Mouse (Mus musculus): ENCODE results near the gene Sik3.

The Sik3 gene

DNA sequence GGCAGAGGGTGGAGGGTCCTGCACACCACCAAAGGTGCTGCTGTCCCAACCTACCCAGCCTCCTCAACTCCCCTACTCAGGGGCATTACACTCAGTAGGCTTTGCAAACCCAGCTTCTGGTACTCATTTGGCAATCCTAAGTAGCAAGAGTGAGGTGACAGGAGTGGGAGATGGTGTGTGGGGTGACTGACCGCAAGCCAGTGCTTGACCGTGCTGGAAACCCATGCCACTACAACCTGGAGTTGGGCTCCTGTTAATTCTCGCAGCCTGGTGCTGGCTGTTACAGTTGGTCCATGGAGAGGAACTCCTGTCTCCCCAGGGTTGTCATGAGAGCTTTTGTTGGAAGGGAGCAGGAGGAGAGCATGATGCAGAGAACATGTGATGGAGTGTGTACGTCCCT lies 258.2 kb downstream of the Sik3 start:
- no peak for DNase-seq (ENCODE audit: low read depth, low spot score)

DNA sequence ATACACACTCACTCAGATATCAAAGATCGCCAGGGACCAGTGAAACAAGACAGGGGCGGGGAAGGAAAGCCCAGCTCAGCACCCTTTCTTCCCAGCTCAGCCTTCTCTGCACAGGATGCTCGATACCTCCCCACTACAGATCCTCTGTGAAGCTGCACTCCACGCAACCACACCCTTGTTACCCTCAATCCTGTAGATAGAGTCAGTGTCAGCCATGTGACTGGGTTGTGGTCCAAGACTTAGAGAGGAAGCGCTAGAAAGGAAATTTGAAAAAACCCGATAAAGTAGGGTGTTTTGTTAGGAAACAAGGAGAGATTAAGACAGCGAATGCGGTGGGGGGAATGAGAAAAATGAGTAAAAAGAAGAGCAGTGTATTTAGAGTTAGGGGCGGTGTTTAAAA lies 259.4 kb downstream of the Sik3 start:
- no peak for DNase-seq (ENCODE audit: low read depth, low spot score)

DNA sequence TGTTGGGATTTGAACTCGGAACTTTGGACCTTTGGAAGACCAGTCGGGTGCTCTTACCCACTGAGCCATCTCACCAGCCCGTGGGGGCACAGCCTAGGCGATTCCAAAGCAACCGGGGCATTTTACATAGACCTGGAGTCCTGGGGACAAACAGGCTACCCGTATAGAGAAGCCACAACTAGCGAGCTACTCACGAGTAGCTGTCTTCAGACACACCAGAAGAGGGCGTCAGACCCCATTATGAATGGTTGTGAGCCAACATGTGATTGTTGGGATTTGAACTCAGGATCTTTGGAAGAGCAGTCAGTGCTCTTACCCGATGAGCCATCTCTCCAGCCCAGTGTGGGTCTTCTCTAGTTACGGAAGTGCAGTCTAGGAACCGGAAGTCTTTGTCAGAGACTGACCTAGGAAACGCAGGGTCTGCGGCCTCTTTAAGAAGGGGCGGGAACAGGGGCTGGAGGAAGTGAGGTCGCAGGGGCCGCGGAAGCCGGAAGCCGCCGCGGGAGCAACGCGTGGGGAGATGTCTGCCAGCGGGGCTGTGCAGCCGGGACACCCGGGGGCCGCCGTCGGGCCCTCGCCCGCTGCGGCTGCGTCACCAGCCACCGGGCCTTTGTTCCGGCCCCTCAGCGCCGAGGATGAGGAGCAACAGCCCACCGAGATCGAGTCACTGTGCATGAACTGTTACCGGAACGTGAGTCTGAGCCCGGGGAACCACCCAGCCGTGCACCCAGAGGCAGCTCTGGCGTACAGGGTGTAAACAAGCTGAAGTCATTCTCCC lies 260.2 kb downstream of the Sik3 start, which contains the start of gene Zpr1:
Gene Zpr1, plus strand, starts transcription at position 388 of the 778 bp plus-strand sequence.
- peak; percentile 79 for DNase-seq (ENCODE audit: low read depth, low spot score)
